Mouse (Mus musculus): ENCODE data around the gene Serpini1.

DNA sequence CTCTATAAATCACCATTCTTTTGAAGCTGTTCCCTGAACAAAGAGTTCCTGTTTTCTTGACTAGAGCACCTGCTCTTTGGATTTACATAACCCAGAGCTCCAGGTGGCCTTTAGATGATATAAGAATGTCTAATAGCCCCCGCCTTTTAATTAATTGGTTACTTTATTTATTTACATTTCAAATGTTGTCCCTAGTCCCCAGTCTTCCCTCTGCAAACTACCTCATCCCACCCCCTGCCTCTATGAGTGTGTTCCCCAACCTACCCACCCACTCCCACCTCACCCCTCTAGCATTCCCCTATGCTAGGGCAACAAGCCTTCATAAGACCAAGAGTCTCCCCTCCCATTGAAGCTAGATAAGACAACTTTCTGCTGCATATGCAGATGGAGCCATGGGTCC, 90.9 kb downstream of the Serpini1 start:
- TF ChIP-seq CTCF (IDR thresholded peaks at IDR 0.05; ENCODE audit: extremely low read depth, insufficient read length, insufficient replicate concordance, low read depth, low read length) (no peak), POLR2A (IDR thresholded peaks at IDR 0.05; ENCODE audit: low read depth, low read length) (no peak)

All from small intestine, adult 2 months (tissue).